In genomic region chr17:64065243-64065642, GRCm38 (mm10) we compare ENCODE assay signal across 23 mouse cellular contexts.
"Had no signal": no experiment of that assay in that cellular context is flagged by ENCODE, and none has a peak within 500 bp of the region (broad histone marks: within the 10 kb centered on the region; RNA-seq: fewer than 3 reads in every experiment).

No protein-coding gene starts in this region.

- H3K27me3 ChIP-seq: heart, embryonic 13.5 days; heart, embryonic 15.5 days; hindbrain, embryonic 13.5 days; hindbrain, embryonic 15.5 days; kidney, embryonic 15.5 days; limb, embryonic 12.5 days had no signal

- H3K36me3 ChIP-seq: heart, embryonic 13.5 days; heart, embryonic 15.5 days; hindbrain, embryonic 13.5 days; hindbrain, embryonic 15.5 days; kidney, embryonic 15.5 days; limb, embryonic 10.5 days; limb, embryonic 12.5 days had no signal

- H3K4me1 ChIP-seq: heart, embryonic 15.5 days; hindbrain, embryonic 13.5 days; hindbrain, embryonic 15.5 days; limb, embryonic 10.5 days; limb, embryonic 12.5 days had no signal

- DNase-seq: gastrocnemius, postnatal 14 days; gastrocnemius, postnatal 36 days; heart, adult 11 months; heart, adult 2 months; heart, postnatal 14 days; heart, postnatal 36 days; kidney, adult 11 months; kidney, adult 2 months; kidney, adult 9 months; kidney, postnatal 14 days; kidney, postnatal 36 days had no signal

- H3K4me3 ChIP-seq: heart, adult 2 months; heart, embryonic 13.5 days; heart, embryonic 15.5 days; hindbrain, embryonic 13.5 days; hindbrain, embryonic 15.5 days; kidney, embryonic 15.5 days; left cerebral cortex, adult 2 months; limb, embryonic 10.5 days; limb, embryonic 12.5 days had no signal

- H3K9ac ChIP-seq: heart, embryonic 13.5 days; heart, embryonic 15.5 days; hindbrain, embryonic 13.5 days; hindbrain, embryonic 15.5 days; kidney, embryonic 15.5 days; limb, embryonic 12.5 days had no signal

- H3K27ac ChIP-seq: heart, adult 2 months; heart, embryonic 13.5 days; heart, embryonic 15.5 days; hindbrain, embryonic 13.5 days; hindbrain, embryonic 15.5 days; hindbrain, postnatal 0 days; kidney, embryonic 15.5 days; kidney, postnatal 0 days; left cerebral cortex, adult 2 months; limb, embryonic 10.5 days; limb, embryonic 12.5 days had no signal

- ATAC-seq: hindbrain, postnatal 0 days; intestine, embryonic 16.5 days had no signal

- H3K9me3 ChIP-seq: heart, embryonic 13.5 days; heart, embryonic 15.5 days; hindbrain, embryonic 13.5 days; hindbrain, embryonic 15.5 days; kidney, embryonic 15.5 days; limb, embryonic 10.5 days; limb, embryonic 12.5 days had no signal

- H3K4me2 ChIP-seq: heart, embryonic 11.5 days; heart, embryonic 13.5 days; heart, embryonic 15.5 days; hindbrain, embryonic 13.5 days; hindbrain, embryonic 15.5 days; kidney, embryonic 15.5 days; limb, embryonic 12.5 days had no signal
